Mouse (Mus musculus): ENCODE measurements around the gene Tars2. TPM values are rescaled to one million over a fixed set of nuclear protein-coding genes. Genes with fewer than 3 reads are reported as not detected.

Gene Tars2
- polyA plus RNA-seq (2021; fragmentation: Nextera tagmentation), result 26.4 and 29.2 TPM in 2 replicates
- long read RNA-seq, experiment 1, transcript Tars2-201 (18 exons, 2,400 nt), result major isoform, 38 of 61 reads
- long read RNA-seq, experiment 1, partial matches to known transcripts, result 9 of 61 reads
- long read RNA-seq, experiment 1, other reads (novel, unspliced or antisense), result 13 of 61 reads
- long read RNA-seq, experiment 2, transcript Tars2-204 (16 exons, 2,157 nt), result minor isoform, 8 of 271 reads
- long read RNA-seq, experiment 2, transcript Tars2-201 (18 exons, 2,400 nt), result major isoform, 170 of 271 reads
- long read RNA-seq, experiment 2, partial matches to known transcripts, result 6 of 271 reads
- long read RNA-seq, experiment 2, other reads (novel, unspliced or antisense), result 87 of 271 reads

DNA sequence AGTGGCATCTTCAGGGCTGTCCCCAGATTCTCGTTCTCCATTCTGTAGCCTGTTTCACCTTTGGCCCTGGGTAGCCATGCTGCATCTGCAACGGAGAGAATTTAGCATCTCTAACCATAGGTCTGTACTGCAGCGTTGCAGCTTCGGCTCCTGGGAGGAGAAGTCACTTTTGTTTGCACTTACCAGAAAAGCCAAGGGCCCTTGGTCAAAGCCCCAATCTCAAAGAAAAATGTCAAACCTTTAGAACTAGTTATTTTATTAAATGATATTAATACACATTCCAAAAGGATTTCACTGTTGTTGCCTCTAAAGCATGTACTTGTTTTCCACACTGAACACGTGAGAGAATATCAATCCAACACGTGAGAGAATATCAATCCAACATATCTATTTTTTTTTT is at the start of gene Tars2:
Gene Tars2 (minus strand): TSS at position 101 of the 400 bp plus-strand sequence.

DNA sequence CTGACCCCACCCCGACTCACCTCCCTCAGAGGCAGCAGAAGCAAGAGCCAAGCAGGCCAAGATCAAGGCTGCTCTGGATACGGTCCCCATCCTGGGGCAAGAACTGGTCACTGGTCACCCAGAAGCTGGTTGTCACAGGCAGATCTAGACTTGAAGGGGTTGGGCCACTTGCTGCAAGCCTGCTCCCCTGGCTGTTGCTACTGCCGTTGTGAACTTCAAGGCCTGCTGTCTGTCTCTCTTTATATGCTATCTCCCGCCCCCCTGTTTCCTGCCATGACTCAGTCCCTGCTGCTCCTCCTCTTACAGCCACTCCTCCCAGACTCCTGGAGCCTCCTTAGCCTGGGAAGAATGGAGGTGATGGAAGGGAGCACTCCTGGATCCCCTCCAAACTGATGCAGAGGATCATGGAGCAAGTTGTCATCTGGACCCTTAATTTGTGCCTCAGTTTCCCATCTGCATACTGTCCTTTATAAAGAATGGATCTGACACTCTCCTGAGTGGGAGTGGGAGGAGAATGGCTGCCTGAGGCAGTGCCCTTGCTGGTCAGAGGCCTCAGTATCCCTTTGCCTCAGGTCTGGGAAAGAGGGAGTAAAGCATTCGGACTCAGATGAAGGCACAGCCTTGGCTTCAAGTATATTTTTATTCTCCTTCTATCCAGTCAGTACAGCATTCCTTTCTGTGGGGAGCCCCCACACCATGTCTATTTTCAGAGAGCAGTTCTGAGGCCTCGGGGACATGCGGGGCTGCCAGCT is 20.5 kb downstream of the Tars2 start, which contains the start of gene Ecm1:
Gene Ecm1 (minus strand): TSS at position 217 of the 752 bp plus-strand sequence.

Small RNAs within 50 kb of the gene (microRNA-seq; reads per million reads assigned to microRNA genes)
- gene Mir7014, result not detected

Other genes starting within 250 kb of the Tars2 start
- gene Ctss, start 233.4 kb downstream of the Tars2 start, polyA plus RNA-seq (2021; fragmentation: Nextera tagmentation), result 170 and 172 TPM in 2 replicates
- not detected in 2 replicates for gene Hormad1, start 200.5 kb downstream of the Tars2 start, polyA plus RNA-seq (2021; fragmentation: Nextera tagmentation)
- gene Golph3l, start 171.3 kb downstream of the Tars2 start, polyA plus RNA-seq (2021; fragmentation: Nextera tagmentation), result 11.2 and 11.5 TPM in 2 replicates
- gene Ensa, start 135.2 kb downstream of the Tars2 start, polyA plus RNA-seq (2021; fragmentation: Nextera tagmentation), result 210 and 214 TPM in 2 replicates
- 4.8 and 5.3 TPM in 2 replicates for gene Mcl1, start 101.4 kb downstream of the Tars2 start, polyA plus RNA-seq (2021; fragmentation: Nextera tagmentation)
- gene Adamtsl4, start 72.3 kb downstream of the Tars2 start, polyA plus RNA-seq (2021; fragmentation: Nextera tagmentation), result 3.1 and 3.9 TPM in 2 replicates
- gene Ecm1, start 20.6 kb downstream of the Tars2 start, polyA plus RNA-seq (2021; fragmentation: Nextera tagmentation), result 3.8 and 5.6 TPM in 2 replicates
- 37.2 and 41.5 TPM in 2 replicates for gene Rprd2, start 58.7 kb upstream of the Tars2 start, polyA plus RNA-seq (2021; fragmentation: Nextera tagmentation)
- gene Prpf3, start 95.7 kb upstream of the Tars2 start, polyA plus RNA-seq (2021; fragmentation: Nextera tagmentation), result 6.9 and 7.0 TPM in 2 replicates
- gene Mrps21, start 111.3 kb upstream of the Tars2 start, polyA plus RNA-seq (2021; fragmentation: Nextera tagmentation), result 669 and 698 TPM in 2 replicates
- gene Ciart, start 122.0 kb upstream of the Tars2 start, polyA plus RNA-seq (2021; fragmentation: Nextera tagmentation), result 10.2 and 13.2 TPM in 2 replicates
- 7.1 and 11.0 TPM in 2 replicates for gene BC028528, start 131.8 kb upstream of the Tars2 start, polyA plus RNA-seq (2021; fragmentation: Nextera tagmentation)
- 35.5 and 57.8 TPM in 2 replicates for gene Aph1a, start 133.8 kb upstream of the Tars2 start, polyA plus RNA-seq (2021; fragmentation: Nextera tagmentation)
- gene Car14, start 144.5 kb upstream of the Tars2 start, polyA plus RNA-seq (2021; fragmentation: Nextera tagmentation), result 13.2 and 37.6 TPM in 2 replicates
- gene Anp32e, start 169.0 kb upstream of the Tars2 start, polyA plus RNA-seq (2021; fragmentation: Nextera tagmentation), result 7.9 and 11.3 TPM in 2 replicates
- gene Plekho1, start 235.8 kb upstream of the Tars2 start, polyA plus RNA-seq (2021; fragmentation: Nextera tagmentation), result 10.1 and 15.2 TPM in 2 replicates